Mouse (Mus musculus): ENCODE results near the gene Epha2.

- no peak for TF ChIP-seq CTCF (conservative IDR thresholded peaks at IDR 0.05; ENCODE audit: low read length)
- no peak for TF ChIP-seq POU5F1 (IDR thresholded peaks at IDR 0.05; ENCODE audit: borderline replicate concordance, low read length)
Observed at GRCm38 (mm10) chr4:141343515-141343914, 42.5 kb downstream of the Epha2 start.
